Mouse (Mus musculus) cerebellum, postnatal 4 days (tissue): ENCODE data around the gene Faap20.
"Not testable (repeated sequence)": the region's sequence is repeated elsewhere in the genome, so short reads cannot be mapped to it uniquely, and the experiment has no call there.

Experiments
- DNase-seq, 2 experiments: peaks; one replicate each; pipeline ENCODE4 v3.0.0; 2022; ENCODE audit warnings: low spot score in 2 of 2, mixed read lengths in 1 of 2

The Faap20 gene

DNA sequence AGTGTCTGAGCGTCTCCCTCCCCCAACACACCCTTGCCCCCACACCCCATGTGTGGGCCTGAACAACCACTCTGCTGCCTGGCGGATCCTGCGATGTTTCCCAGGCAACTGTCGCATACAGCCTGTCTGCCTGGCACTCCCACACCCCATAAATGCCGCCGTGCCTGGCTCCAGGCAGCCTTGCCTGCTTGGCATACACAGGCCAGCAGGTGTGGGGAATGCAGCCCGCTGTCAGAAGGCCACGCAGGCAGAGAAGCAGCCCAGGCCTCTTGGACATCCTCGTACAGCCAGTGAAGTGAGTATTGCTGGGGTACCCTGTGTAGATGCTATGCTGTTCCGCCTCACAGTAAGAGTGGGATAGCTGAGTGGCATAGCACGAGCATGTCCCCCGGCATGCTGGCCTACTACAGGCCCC, 2.9 kb upstream of the Faap20 start:
- DNase-seq, result peak in 1 of 2 experiments; percentile 59

GRCm38 (mm10) chr4:155248054-155248453, 1.5 kb upstream of the Faap20 start:
- not testable (repeated sequence) for DNase-seq

- DNase-seq, result peak; percentile 94 to 98
Observed at GRCm38 (mm10) chr4:155249257-155249647, 350 bp upstream of the Faap20 start.

- DNase-seq, result no peak
Observed at GRCm38 (mm10) chr4:155250361-155251117, 937 bp downstream of the Faap20 start.

DNA sequence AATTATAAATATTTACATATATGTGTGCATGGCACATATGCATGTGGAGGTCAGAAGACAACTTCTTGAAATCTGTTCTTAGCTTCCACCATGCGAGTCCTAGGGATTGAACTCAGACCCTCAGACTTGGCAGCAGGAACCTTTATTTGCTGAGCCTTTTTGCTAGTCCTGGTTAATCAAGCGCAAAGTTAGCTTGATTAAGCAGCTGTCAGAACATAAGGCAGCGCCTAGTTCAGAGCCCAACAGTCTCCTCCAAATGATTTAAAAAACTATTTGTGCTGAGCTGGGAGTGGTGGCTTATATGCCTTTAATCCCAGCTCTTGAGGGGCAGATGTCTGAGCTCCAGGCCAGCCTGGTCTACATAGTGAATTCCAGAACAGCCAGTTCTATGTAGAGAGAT, 1.5 kb downstream of the Faap20 start:
- no peak for DNase-seq

- DNase-seq, result no peak
Observed at GRCm38 (mm10) chr4:155252253-155252652, 2.7 kb downstream of the Faap20 start.

GRCm38 (mm10) chr4:155264521-155265321, 15.1 kb downstream of the Faap20 start:
- DNase-seq, result peak in 1 of 2 experiments; percentile 36

DNA sequence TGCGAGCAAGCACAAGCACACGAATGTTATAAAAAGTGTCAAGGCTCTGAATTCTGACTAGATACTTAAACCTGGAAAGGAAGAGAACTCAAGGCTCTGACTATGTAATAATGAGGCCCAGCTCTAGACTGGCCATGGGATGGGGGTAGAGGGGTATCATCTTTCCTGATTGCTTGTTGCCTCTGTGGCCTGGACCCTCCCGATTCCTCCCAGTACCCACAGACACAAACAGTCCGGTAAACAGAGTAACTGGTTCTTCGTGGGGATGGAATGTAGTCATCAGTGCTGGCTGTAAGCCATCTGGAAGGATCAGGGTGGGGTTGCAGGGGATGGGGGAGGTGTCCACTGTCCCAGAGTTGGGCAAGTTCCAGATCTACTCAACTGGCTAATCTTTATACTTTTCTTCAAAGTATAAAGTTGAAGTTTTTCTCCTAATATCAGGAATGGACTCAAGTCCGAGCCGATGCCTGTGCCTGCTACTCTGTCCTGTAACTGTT, 17.5 kb downstream of the Faap20 start:
- DNase-seq, result no peak

GRCm38 (mm10) chr4:155267639-155268175, 18.1 kb downstream of the Faap20 start:
- no peak for DNase-seq

DNA sequence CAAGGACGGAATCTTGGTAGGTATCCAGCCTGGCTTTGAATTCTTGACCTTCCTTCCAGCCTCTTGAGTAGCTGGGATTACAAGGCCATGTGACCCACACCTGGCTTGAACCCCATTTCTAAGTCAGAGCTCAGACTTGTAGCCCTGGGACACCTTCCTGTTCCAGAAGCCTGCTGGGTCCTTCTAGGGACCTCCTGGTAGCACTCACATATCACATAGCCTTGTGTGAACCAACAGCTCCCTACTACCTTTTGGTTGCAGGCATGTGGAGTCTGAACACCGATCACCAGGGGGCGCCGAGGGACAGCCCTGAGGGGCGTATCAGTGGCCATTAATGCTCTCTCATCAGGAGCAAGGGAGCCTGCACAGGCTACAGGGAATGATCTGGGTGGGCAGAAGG, 18.8 kb downstream of the Faap20 start:
- DNase-seq, result peak in 1 of 2 experiments; percentile 49

DNA sequence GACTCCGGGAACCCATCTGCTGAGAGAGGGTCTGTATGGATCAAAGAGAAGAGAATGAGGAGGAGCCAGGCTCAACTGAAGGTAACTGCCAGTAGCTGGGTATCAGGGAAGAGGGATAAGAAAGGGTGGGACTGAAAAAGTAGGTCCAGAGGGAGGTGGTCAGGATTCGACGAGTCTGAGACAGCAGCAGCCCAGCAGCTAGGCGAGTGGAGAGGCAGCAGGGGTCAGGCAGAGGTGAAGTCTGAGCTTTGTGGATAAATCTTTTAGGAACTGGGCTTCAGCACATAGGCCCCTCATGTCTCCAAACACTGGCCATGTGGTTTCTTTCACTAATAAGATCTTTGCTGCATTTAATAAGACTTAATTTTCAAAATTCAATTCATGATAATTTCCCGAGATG, 24.8 kb downstream of the Faap20 start:
- no peak for DNase-seq

- DNase-seq, result no peak
Observed at GRCm38 (mm10) chr4:155274851-155275250, 25.2 kb downstream of the Faap20 start.

- no peak for DNase-seq
Observed at GRCm38 (mm10) chr4:155277963-155278362, 28.4 kb downstream of the Faap20 start.

DNA sequence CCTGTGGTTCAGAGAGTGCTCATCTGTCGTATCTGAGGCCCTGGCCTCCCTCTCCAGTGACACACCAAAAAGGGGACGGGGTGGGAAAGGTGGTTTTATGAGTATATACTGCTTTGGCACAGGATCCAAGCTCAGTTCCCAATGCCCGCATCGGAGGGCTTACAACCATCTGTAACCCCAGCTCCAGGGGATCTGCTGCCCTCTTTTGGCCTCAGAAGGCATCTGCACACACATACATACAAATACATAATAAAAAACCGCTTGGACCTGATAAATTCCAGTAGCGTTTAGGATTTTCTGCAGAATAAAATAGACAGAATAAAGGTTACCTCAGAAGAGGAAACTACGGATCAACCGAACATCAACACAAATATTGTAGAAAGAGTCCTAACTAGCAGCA, 29.5 kb downstream of the Faap20 start:
- no peak for DNase-seq

GRCm38 (mm10) chr4:155279926-155280767, 30.5 kb downstream of the Faap20 start:
- DNase-seq, result no peak

DNA sequence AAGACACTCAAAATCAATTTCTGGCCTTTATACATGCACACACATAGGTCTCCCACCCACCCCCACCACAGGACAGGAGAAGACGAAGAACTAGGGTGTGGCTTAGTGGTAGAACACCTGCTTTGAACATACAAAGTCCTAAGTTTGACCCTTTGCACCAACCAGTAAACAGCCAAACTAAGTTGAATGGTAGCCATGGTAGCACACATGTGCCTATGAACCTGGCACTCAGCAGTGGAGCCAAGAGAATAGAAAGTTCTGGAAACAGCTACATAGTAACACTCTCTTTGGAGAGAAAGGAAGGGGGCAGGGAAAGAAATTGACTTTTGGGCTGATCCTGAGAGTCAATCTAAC, 31.1 kb downstream of the Faap20 start:
- no peak for DNase-seq

GRCm38 (mm10) chr4:155281227-155281626, 31.6 kb downstream of the Faap20 start:
- DNase-seq, result no peak

- no peak for DNase-seq
Observed at GRCm38 (mm10) chr4:155281652-155282051, 32.0 kb downstream of the Faap20 start.

GRCm38 (mm10) chr4:155282231-155282630, 32.6 kb downstream of the Faap20 start:
- DNase-seq, result no peak

- no peak for DNase-seq
Observed at GRCm38 (mm10) chr4:155283001-155283503, 33.5 kb downstream of the Faap20 start.

DNA sequence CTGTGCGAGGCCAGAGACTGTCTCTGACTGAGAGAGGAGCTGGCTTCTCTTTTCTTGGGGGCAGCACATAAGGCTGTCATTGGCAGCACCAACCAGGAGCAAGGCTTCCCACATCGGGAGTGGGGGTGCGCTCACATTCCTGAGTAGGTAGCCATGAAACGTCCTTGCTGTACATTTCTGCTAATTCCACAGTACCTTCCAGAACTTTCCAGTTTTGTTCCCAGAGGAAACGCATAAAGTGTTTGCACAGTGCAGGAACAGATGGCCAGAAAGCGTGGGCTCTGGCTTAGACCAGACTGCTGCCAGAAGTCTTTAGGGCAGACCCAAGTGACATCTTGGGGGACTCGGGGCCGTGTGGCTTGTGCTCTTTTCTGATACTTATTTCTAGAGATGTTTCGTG, 34.0 kb downstream of the Faap20 start:
- no peak for DNase-seq
